Mouse (Mus musculus) thymus, adult 2 months (tissue): ENCODE data around the gene Pdlim4.

ENCODE experiments used
- CTCF ChIP-seq: fragments of 200-500 bp; IDR thresholded peaks from 2 replicates; pipeline ENCODE4 v1.5.1; 2012; ENCODE audit warnings: mild to moderate bottlenecking, control low read depth, low read length, moderate library complexity, borderline replicate concordance; ENCODE audit not compliant: control insufficient read depth, poor library complexity, insufficient read depth; ENCODE audit errors: extremely low read depth
- POLR2A ChIP-seq: fragments of 200-500 bp; IDR thresholded peaks from 2 replicates; pipeline ENCODE4 v1.6.1; 2012; ENCODE audit warnings: mild to moderate bottlenecking, low read length, control low read depth, moderate library complexity; ENCODE audit not compliant: control insufficient read depth, poor library complexity, insufficient read depth; ENCODE audit errors: extremely low read depth

DNA sequence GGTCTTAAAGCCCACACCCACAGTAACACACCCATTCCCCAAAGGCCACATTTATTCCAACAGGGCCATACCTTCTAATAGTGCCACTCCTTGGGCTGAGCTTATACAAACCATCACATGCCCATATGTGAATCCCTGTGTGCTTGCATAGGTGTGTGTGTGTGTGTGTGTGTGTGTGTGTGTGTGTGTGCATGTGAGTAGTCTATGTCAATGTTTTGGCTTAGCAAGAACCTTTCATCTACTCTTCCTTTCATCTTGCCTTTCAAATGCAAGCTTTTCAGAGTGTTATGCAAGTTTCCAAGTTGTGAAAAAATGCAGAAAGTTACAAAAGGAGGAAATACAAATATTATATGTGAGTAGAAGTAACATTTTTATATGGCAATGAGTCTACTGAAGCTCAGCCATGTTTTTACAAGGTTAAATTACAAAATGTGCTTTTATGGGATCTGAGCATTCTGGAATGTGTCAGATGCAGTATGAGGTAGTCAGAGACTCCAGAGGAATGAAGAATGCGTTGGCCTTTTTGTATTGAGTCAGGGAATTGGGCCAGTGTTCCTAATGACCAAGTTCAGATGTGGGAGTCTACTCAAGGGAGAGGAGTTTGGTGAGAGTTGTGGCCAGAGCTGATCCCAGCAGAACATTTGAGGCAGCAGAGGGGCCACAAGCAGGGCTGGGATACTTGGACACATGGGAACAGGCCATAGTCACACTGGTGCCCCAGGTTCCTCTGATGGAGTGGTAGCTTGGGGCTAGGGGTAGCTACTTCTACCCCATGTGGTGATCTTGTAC lies 21.5 kb upstream of the Pdlim4 start:
- TF ChIP-seq POLR2A (no peak), CTCF (no peak)
